Mouse (Mus musculus) bone marrow macrophage, adult 2 months (primary cell): ENCODE measurements around the gene Iqce.

Source experiments
- CTCF ChIP-seq: IDR thresholded peaks from 2 replicates; pipeline ENCODE4 v1.5.1; 2012; ENCODE audit warnings: low read depth, mild to moderate bottlenecking, low read length, moderate library complexity
- POLR2A ChIP-seq: IDR thresholded peaks from 2 replicates; pipeline ENCODE4 v1.6.1; 2012; ENCODE audit warnings: mild to moderate bottlenecking, low read depth, low read length, borderline replicate concordance

DNA sequence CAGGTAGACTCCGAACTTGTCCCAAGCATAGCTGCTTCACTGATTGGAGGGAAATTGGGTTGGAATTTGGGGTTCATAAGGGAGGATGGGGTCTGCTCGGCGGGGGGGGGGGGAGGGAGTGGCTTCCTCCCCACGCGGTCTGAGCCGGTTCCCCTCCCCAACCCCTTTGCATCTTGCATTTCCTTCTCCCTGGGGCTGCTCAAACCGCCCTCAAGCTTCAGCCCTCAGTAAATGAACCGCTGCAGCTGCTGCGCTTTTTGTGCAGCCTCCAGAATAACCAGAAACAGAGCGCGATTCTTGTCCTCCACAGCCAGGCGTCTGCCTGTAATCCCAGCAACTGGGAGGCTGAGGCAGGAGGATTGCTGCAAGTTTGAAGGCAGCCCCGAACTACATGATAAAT, 34.0 kb upstream of the Iqce start:
- TF ChIP-seq POLR2A (no peak), CTCF (no peak)
